Mouse (Mus musculus) embryo, embryonic 10 days (tissue): ENCODE data around the gene Gmpr.
A peak's percentile ranks its signal among the peaks of the same experiment; 100 is the strongest.

Source experiments
- DNase-seq: peaks from one replicate; pipeline ENCODE4 v3.0.0-alpha.2; 2015; ENCODE audit warnings: low spot score

Gmpr gene

DNA sequence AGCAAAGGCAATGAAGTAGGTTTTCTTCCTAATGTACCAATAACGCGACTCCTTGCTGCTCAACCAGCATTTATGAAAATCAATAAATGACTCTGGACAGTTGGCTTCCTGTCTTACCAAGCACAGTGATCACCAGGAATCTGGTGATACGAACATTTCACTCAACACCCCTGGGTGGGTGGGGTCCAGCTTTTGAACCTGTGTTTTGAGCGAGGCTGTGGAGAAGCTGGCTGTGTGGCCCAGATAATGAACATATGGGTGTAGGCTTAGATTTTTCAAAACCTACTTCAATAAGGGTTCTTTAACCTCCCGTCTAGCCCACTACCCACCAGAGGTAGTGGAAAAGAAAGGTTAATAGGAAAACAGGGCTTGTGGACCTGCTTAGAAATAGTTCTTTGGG, 4.5 kb upstream of the Gmpr start:
- no peak for DNase-seq

DNA sequence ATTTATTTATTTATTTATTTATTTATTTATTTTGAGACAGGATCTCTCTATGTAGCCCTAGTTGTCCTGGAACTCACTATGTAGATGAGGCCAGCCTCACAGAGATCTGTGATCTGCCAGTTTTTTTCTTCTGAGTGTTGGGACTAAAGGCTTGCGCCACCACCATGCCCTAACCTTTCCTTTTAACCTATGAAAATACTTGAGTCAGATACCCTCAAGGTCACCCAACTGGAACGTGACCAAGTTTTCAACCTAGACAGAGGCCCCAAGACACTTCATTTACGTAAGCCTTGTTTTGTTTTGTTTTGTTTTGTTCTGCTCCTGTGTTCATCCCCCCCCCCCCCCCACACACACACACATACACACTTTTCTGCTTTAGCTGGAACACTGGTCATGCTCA, 1.7 kb upstream of the Gmpr start:
- no peak for DNase-seq

- DNase-seq, result peak; percentile 55
Observed at GRCm38 (mm10) chr13:45508495-45508894, 1.3 kb downstream of the Gmpr start.

DNA sequence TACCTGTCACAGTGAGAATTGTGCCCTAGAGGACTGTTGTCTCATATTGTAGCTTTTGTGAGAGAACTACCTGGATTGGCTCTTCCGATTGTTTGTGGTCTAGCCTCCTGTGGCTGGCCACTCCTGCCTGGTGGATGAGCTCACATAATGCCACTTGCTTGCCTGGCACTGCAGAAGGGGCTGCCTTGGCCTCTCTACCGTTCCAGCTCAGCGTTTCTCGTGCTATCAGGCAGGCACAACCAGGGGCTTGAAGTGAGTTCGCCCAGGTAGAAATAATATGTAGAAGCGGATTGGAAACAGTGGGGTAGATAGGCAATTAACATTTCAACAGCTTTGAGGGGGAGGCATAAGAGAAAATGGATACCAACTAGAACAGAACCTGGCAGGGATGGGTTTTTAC, 2.1 kb downstream of the Gmpr start:
- no peak for DNase-seq

DNA sequence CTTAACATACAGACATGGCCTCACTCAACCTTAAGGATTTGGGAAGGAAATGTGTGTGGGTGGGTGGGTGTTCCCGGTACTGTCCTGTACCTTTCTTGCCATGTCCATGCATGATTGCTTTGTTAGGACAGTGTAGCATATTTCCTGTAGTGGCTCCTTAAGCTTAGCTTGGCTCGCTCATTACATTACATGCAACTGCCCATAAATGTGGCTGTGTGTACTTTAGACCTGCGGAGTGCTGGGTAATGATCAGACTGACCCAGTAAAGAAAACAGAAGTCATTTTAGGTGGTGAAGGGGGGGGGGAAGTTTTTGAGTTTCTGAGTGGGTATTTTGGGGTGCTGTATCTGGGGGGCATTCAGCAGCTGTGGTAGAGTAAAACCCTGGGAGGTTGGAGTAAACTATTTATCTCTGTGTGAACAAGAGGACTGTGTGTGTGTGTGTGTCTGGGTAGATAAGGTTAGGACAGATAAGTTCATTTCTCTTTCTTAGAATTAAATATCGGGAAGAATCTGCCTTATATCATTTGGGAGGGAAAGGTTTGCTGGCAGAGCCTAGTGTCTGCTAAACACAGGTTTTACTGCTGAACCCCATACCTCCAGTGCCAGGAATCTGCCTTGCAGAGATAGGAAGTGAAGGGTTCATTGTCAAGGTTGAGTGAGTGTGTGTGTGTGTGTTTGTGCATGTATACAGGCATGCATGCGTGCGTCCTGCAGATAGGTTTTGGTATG, 4.6 kb downstream of the Gmpr start:
- no peak for DNase-seq

- peak; percentile 33 for DNase-seq
Observed at GRCm38 (mm10) chr13:45512531-45512930, 5.3 kb downstream of the Gmpr start.

DNA sequence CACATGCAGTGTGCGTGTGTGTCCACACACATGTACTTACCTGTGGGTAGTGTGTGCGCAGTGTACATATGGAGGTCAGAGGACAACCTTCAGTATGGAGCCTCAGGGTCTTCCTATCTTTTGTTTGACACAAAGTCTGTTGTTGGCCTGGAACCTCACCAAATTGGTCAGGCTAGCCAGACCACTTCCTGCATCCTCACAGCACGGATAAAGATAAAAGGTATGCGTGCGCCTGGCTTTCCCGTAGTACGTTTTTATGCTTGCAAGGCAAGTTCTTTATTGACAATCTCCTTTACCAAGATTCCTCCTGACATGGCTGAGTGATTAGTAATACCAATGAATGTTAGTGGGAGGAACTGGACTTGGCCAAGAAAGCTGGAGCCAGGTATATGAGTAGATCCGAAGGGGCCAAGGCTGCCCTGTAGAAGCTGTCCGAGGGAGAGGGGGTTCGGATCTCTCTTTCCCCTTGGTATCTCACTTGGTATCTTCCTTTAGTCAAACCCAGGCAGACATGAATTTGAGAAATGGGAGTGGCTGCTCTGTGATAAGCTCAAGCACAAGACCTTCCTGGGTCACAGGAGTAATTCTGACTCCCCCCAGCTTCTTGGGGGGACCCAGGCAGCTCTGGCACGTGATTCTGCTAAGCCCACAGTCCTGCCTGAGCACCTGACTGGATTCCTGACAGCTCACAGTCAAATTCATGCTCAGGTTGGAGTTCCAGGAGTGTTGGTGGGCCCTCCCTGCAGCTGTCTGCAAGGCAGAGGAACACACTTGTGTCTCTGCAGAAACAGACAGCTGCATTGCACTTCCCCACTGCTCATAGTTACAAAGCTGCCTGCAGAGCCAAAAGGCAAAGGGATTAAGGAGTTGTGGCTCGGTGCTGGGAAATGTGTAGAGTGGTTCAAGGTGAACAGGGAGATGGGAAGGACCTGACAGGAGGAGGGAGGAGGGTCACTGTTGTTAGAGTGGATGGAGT, 6.1 kb downstream of the Gmpr start:
- DNase-seq, result no peak

- no peak for DNase-seq
Observed at GRCm38 (mm10) chr13:45514115-45514514, 6.9 kb downstream of the Gmpr start.

GRCm38 (mm10) chr13:45514832-45515422, 7.7 kb downstream of the Gmpr start:
- DNase-seq, result no peak

GRCm38 (mm10) chr13:45516501-45517393, 9.5 kb downstream of the Gmpr start:
- DNase-seq, result peak; percentile 65

GRCm38 (mm10) chr13:45524305-45524704, 17.1 kb downstream of the Gmpr start:
- no peak for DNase-seq

- DNase-seq, result no peak
Observed at GRCm38 (mm10) chr13:45524791-45525435, 17.7 kb downstream of the Gmpr start.

GRCm38 (mm10) chr13:45526230-45526629, 19.0 kb downstream of the Gmpr start:
- no peak for DNase-seq

- DNase-seq, result no peak
Observed at GRCm38 (mm10) chr13:45527232-45527964, 20.2 kb downstream of the Gmpr start.

GRCm38 (mm10) chr13:45528787-45529186, 21.5 kb downstream of the Gmpr start:
- no peak for DNase-seq

DNA sequence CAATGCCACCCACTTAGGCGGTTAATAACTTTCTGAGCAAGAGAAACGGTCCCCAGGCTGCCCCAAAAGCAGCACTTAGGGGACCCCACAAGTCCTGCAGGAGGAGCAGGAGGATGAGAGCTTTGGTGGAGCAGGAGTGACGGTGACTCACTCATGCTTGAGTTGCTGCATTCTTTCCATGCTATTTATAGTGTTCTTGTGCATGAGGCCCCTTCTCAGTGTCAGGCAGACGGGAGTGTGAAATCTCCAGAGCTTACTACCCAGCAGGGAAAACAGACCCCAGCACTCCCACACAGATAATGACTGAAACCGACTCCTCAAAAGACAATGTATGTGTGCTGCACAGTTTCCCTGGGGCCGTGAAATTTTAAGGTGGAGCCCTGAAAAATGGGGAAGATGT, 23.5 kb downstream of the Gmpr start:
- peak; percentile 57 for DNase-seq

DNA sequence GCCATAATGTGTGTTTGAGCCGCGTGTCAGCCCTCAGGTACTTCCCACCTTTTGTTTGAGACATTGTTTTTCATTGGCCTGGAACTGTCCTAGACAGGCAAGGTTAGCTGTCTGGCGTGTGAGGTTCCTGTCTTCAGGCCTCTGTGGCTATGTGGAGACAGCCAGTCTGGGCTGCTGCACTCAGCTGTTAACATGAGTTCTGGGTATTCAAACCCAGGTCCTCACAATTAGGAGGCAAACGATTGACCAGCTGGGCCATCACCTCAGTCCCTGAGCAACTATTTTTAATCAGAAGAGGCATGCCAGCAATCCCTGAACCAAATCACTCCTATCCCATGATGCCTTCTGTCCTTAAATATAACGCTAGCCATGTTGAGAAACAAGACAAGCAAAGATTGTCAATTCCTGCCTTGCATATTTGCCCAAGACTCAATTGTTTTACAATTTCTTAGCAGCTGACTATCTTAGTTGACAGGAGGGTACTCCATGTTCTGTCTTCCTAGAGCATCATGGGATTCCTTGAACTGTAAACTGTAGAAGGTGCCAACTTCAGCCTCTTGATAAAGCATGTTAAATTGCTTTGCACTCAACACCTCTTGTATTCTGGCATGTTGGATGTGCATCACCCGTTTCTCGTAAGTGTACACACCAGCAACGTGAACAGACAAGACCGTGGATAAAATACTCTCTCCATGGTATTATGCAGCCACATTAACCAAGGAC, 28.6 kb downstream of the Gmpr start:
- no peak for DNase-seq

GRCm38 (mm10) chr13:45537110-45537509, 29.9 kb downstream of the Gmpr start:
- DNase-seq, result no peak

DNA sequence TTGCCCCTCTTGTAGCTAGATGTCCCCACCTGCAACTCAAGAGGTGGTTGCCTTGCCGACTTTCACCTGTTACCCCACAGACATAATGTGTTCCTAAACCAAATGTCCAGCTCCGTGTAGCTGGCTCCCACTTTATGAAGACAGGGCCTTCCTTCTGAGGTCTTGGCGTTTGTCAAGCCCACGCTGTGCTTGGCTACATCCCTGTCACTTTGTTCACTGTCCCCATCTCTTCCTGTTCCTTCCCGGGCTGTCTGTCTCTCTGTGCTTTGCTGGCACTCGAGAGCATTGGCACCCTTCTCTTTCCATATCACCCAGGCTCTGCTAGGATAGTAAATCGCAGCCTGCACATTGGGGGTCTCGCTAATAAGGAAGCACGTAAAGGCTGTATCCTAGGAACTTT, 30.8 kb downstream of the Gmpr start:
- no peak for DNase-seq
